Mouse (Mus musculus) left cerebral cortex, postnatal 14 days (tissue): ENCODE measurements around the gene Susd6. TPM values are rescaled to one million over a fixed set of nuclear protein-coding genes. Genes with fewer than 3 reads are reported as not detected.

Experiments used
- DNase-seq, 2 experiments: peaks; one replicate each; pipeline ENCODE4 v3.0.0; 2021 to 2022; ENCODE audit warnings: low spot score in 2 of 2, mixed read lengths in 1 of 2
- intact Hi-C: fragments of 180-260 bp; cut with DNase I; formaldehyde crosslinking; loops from one replicate; pipeline ENCODE4 v1.15.1; 2025
- total RNA-seq, 2 experiments: library from RNA; stranded (reverse); gene quantifications; 2 replicates each; pipeline ENCODE4 v1.2.3; 2021

Gene Susd6
- total RNA-seq, 2 experiments from 2014 or later, result 27.0 to 29.5 TPM

DNA sequence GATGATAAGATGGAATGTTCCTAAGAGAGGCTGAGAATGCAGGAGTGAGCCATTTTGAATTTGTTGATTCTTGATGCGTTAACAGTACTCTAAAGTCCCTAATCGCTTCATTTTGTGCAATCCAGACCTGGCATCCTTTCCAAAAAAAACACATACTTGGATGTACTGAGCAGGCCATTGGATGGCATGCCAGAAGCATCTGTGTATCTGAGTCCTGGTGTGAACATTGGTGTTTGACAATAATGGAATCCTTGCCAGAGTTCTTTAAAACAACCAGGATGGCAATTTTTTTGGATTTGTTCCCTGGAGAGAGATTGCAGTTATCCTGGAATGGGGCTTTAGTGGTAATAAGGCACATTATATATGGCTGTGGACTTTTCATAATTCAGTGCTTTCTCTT is 38.6 kb downstream of the Susd6 start:
- DNase-seq, result no peak
- intact Hi-C loops, result loop anchor here (5.0 kb wide), 1 partner anchor 37 kb away; the partner anchor contains the start of gene Susd6

GRCm38 (mm10) chr12:80830211-80830610 is 39.9 kb downstream of the Susd6 start:
- intact Hi-C loops, result no loop called here
- no peak for DNase-seq

DNA sequence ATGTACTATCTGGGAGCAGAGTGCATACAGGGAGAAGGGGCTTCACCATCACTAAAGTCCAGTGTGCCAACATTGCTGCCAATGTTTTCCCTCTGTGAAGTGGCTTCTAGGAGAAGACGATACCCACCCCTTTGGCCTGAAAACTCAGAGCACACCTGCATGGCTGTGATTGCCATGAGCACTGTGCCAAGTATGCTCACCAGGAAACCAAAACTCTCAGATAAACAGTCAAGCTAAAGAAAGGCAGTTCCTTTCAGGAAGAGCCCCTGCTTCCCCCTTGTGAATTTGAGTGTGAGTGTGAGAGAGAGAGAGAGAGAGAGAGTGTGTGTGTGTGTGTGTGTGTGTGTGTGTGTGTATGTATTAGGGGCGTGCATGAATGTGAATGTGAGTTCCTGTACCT is 40.5 kb downstream of the Susd6 start:
- intact Hi-C loops, result no loop called here
- DNase-seq, result no peak

DNA sequence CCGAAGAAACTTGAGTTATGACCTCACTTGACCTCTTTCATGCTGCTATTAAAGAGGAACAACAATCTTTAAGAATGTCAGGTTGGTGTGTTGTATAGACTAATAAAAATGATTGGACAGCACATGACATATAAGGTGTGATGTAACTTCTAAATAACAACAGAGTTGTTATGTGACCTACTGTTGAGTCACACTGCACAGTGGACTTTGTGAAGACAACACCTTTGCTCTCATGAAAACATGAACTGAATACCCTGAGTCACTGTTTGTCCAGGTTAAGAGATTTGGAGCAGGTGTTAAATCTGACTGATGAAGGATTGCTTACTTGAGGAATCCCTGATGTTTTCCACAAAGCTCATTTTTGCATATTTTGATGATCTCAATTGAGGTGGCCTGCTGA is 42.0 kb downstream of the Susd6 start:
- no peak for DNase-seq
- intact Hi-C loops, result no loop called here

DNA sequence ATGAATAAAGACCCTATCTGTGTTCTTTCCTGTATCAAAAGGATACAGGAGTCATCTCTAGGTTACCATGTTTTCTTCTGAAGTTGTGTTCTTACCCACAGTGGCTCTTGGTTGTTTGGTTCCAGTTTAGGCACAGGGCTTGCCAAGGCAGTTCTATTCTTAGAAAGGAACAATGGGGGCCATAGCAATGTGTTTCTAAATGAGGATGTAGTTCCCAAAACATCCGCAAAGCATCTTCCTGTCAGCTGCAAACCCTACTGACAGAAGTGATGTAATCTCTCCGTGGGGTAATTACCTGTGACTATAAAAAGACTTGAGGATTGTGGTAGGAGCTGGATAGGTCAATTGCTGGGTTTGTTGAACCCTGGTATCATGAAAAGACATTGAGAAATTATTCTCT is 43.2 kb downstream of the Susd6 start:
- intact Hi-C loops, result no loop called here
- no peak for DNase-seq

DNA sequence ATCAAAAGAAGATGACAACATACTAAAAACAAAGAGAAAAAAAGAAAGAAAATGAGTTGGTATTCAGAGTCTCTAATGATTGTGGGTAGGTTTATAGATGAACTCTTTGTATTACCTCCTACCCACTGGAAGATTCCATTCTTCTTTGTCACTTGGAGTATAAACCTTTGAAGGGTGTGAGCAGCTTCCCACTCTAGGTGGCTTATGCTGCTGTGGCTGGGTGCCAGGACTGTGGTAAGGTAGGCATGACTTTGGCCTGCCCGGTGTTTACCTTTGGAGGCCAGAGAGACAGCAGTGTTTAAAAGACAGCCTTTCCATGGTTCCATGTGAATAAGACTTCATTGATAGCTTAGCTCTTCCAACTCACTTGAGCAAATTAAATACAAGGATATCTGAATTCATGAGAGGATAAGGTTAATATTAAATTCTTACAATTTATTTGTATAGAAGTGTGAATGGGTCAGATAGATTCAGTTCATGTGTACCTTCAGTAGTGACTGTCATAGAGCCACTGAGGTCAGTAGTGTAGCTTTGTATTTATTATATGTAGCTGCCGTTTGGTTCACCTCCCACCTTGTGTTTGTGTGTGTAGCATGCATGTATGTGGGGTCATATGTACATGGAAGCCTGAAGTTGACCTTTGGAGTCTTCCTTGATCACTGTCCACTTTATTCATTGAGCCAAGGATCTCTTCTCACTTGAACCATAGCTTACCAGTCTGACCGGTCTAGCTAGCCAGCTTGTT is 44.0 kb downstream of the Susd6 start:
- no peak for DNase-seq
- intact Hi-C loops, result no loop called here

GRCm38 (mm10) chr12:80834901-80835570 is 44.7 kb downstream of the Susd6 start:
- no peak for DNase-seq
- intact Hi-C loops, result no loop called here

DNA sequence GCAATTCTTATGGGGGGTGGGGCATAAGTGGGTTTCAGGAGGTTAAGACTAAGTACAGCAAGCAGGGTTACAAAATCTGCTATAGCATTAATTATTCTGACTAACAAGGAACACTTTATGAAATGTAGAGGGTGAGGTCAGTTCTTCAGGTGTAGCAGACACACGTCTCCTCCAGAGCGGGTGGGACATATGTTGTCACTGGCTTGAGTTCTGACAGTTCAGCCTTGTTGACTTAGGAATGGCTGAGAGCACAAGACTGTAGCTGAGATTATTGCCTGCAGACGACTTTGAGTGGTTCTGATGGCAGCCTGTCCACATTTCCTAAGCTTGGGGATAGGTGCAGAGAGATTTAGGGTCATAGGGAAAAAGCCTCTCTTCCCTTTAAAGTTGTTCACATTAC is 47.3 kb downstream of the Susd6 start:
- intact Hi-C loops, result no loop called here
- no peak for DNase-seq

DNA sequence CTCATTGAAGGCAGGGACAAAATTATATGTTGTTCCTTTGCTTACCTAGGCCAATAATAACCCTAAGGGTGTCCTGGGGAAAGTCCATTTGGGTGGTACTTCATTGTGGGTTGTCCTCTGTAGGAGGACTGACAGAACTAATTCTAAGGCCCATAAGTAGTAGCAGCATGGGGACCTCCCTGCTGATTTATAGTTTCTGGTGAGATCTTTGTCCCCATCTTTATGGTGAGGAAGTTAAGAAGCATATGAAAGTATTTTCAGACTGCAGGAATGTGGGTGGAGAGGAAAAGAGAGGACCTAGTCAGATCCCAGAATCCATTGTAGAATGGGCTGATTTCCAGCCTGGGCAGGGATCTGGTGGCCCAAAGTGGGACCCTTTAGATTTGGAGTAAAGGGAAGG is 48.0 kb downstream of the Susd6 start:
- no peak for DNase-seq
- intact Hi-C loops, result no loop called here

- intact Hi-C loops, result no loop called here
- DNase-seq, result no peak
Measured at GRCm38 (mm10) chr12:80838787-80839186, 48.5 kb downstream of the Susd6 start.

GRCm38 (mm10) chr12:80839631-80840030 is 49.3 kb downstream of the Susd6 start:
- no peak for DNase-seq

DNA sequence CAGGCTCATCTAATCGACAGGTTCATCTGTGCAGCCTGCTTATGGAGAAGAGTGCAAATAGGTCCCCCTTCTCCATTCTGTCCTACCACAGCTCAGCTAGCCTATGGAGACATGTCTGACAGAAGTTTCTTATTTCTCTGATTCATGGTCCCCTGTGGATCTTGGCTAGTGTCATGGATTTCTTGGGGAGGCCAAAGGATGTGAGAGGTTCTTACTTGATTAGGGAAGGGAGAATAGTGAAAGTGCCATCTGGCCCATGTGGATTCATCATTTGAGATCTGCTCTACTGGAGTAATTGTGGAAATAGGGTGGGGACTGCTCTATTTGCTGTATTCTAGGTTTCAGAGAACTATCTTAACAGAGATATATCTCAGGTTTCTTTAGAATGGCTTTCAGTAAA is 51.3 kb downstream of the Susd6 start:
- intact Hi-C loops, result no loop called here
- DNase-seq, result no peak

More at GRCm38 (mm10) chr12:80839631-80840030, 49.3 kb downstream of the Susd6 start:
- intact Hi-C loops, result no loop called here

- DNase-seq, result no peak
- intact Hi-C loops, result no loop called here
Measured at GRCm38 (mm10) chr12:80842609-80843008, 52.3 kb downstream of the Susd6 start.

DNA sequence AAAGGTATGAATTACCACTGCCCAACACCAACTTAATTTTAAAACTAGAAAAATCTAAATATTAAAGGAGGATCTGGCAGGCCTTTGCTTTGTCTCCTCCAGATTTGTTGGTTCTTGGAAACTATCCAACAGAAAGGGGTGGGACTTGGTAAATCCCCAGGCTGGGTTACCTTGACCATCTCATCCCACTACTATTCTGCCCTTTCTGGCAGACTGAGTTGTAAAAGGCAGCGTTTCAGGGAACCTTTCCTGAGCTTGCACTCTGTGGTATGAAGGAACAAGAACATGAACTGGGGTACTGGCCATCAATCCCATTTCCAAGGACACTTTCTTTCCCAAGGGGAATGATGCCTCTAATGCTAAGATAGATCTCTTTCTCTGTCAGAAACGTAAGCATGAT is 52.9 kb downstream of the Susd6 start:
- intact Hi-C loops, result no loop called here
- DNase-seq, result no peak

DNA sequence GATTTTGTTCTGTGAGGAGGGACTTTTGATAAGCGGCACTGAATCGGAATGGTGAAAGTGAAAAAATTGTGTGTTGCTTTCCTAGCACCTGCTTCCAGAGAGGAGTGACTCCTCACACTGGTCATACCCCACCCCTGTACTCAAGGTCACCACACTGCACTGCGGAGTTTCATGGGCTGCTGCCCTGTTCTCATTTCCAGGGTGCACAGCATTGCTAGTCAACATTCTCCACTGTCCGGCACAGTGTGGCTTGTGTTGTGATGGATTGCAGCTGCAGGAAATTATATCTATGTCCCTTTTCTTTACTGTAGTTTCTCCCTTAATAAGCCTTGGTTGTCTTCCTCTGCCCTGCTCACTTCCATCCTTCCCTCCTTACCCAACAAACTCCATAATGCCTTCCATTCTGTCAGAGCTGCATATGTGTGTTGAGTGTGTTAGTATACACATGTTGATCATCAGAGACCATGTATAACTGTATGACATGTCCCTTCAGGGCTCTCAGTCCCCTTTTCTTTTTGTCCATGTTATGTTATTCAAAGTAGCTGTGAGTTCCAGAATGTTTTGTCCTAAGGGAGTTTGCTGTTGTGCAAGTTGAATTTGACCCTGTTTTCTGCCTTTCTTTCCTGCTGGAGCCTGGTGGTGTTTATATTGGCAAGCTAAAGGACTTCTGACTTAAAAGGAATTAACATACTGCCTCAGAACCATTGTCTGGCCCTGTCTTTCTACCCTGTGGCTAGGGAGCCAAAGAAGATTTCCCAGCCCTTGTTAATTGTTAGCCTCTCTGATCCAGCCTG is 53.5 kb downstream of the Susd6 start:
- intact Hi-C loops, result no loop called here
- no peak for DNase-seq

- intact Hi-C loops, result no loop called here
Measured at GRCm38 (mm10) chr12:80845901-80846300, 55.6 kb downstream of the Susd6 start.

GRCm38 (mm10) chr12:80846861-80847268 is 56.6 kb downstream of the Susd6 start:
- intact Hi-C loops, result no loop called here

More at GRCm38 (mm10) chr12:80845901-80846300, 55.6 kb downstream of the Susd6 start:
- no peak for DNase-seq

DNA sequence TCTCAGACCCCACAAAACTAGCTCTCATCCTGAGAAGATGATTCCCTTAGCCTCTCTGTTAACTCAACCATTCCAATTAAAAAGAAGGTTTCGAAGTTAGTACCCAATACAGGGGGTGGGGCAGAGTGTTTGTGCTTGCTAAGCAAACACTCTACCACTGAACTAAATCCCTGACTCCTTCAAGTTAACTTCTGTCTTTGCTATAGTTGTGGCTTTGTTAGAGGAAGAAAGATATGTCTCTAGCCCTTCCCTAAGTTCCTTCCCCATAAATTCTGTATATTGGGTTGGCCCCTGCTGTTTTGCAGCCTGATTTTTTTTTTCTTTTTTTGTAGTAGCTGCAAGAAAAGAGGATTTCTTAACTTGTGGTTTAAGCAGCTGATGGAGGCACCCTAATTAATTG is 61.7 kb downstream of the Susd6 start:
- intact Hi-C loops, result no loop called here
- no peak for DNase-seq

More at GRCm38 (mm10) chr12:80846861-80847268, 56.6 kb downstream of the Susd6 start:
- no peak for DNase-seq

- DNase-seq, result no peak
- intact Hi-C loops, result no loop called here
Measured at GRCm38 (mm10) chr12:80853737-80854136, 63.4 kb downstream of the Susd6 start.

DNA sequence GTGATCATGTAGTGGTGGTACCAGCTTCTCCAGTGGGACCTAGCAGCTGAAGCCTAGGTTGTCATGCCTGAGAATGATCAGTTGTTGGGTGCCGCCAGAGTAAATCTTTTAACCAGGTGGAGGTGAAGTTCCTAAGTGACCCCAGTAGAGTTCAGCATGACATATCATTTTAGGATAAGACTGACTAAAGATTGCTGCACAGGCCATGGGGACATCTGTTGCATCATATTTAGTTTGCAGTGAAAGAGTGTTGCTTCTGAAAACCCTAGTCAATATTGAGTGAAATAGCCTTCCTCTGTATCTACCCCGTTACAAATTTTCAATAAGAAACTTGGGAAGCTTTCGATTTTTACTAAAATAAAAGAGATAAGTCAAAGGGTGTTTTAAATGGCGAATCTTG is 64.4 kb downstream of the Susd6 start:
- no peak for DNase-seq
- intact Hi-C loops, result no loop called here
